Mouse (Mus musculus) kidney, embryonic 14.5 days (tissue): ENCODE measurements around the gene Phldb2. TPM values are rescaled to one million over a fixed set of nuclear protein-coding genes. Genes with fewer than 3 reads are reported as not detected.
A peak's percentile ranks its signal among the peaks of the same experiment; 100 is the strongest.

Source experiments
- ATAC-seq: fragments of 200-750 bp; cut with Nextera tagmentation; 2 replicates; pipeline ENCODE4 v1.8.0; 2017; ENCODE audit warnings: moderate number of reproducible peaks, mild to moderate bottlenecking, moderate TSS enrichment, moderate library complexity; ENCODE audit not compliant: low FRiP score, low TSS enrichment
- H3K27ac ChIP-seq: fragments of 300-500 bp; sonication (generic); 2 replicates; pipeline ENCODE4 v1.5.1; 2014; ENCODE audit warnings: low read depth, mild to moderate bottlenecking, low read length, moderate library complexity, mixed read lengths
- H3K27me3 ChIP-seq: fragments of 300-500 bp; sonication (generic); 2 replicates; pipeline ENCODE4 v1.6.1; 2014; ENCODE audit warnings: mild to moderate bottlenecking, low read length; ENCODE audit not compliant: control insufficient read depth, insufficient read depth
- H3K36me3 ChIP-seq: fragments of 300-500 bp; sonication (generic); 2 replicates; pipeline ENCODE4 v1.6.1; 2014; ENCODE audit warnings: low read length, mixed read lengths; ENCODE audit not compliant: control insufficient read depth, insufficient read depth
- H3K4me1 ChIP-seq: fragments of 300-500 bp; sonication (generic); 2 replicates; pipeline ENCODE4 v1.6.1; 2014; ENCODE audit warnings: low read length, mixed read lengths; ENCODE audit not compliant: control insufficient read depth, insufficient read depth
- H3K4me2 ChIP-seq: fragments of 300-500 bp; sonication (generic); replicated peaks from 2 replicates; pipeline ENCODE4 v1.6.1; 2014; ENCODE audit warnings: low read depth, mild to moderate bottlenecking, low read length
- H3K4me3 ChIP-seq: fragments of 300-500 bp; sonication (generic); 2 replicates; pipeline ENCODE4 v1.5.1; 2014; ENCODE audit warnings: mild to moderate bottlenecking, low read length
- H3K9ac ChIP-seq: fragments of 300-500 bp; sonication (generic); 2 replicates; pipeline ENCODE4 v1.6.1; 2014; ENCODE audit warnings: low read depth, mild to moderate bottlenecking, low read length, moderate library complexity
- H3K9me3 ChIP-seq: fragments of 300-500 bp; sonication (generic); 2 replicates; pipeline ENCODE4 v1.6.1; 2016; ENCODE audit warnings: low read length; ENCODE audit not compliant: control insufficient read depth
- WGBS: fragments of 180-500 bp; shearing (Covaris S2); extraction: QIAGEN DNeasy Blood & Tissue Kit; methylation state at CpG from one replicate; pipeline ENCODE4 v1.1.7; 2014; 5-methylcytosine and 5-hydroxymethylcytosine counted together
- polyA plus RNA-seq: library from polyadenylated mRNA; unstranded; fragments of >200 nt; fragmentation: Nextera tagmentation; extraction: Ambion mirVana; gene quantifications from 2 replicates; pipeline ENCODE4 v1.2.1, GENCODE M21; 2014

The Phldb2 gene
- polyA plus RNA-seq, 1 experiment from 2014 or later, result 79.3 TPM

- Histone ChIP-seq H3K36me3 (peaks cover 55% of the 10 kb centered on the region), H3K27me3 (no peaks in the 10 kb centered on the region), H3K4me2 (no peak overlapping the region), H3K9me3 (no peaks in the 10 kb centered on the region), H3K9ac (no peak overlapping the region), H3K4me3 (no peak overlapping the region), H3K4me1 (peaks cover 8% of the 10 kb centered on the region), H3K27ac (peak overlapping the region; percentile 75; the same call in 1 of the 2 replicates)
- WGBS, result 73% methylated on average over 3 of the region's 3 CpGs
- no peak for ATAC-seq
Observed at GRCm38 (mm10) chr16:45765102-45765501, 188.3 kb downstream of the Phldb2 start.

GRCm38 (mm10) chr16:45762859-45763505 lies 190.4 kb downstream of the Phldb2 start:
- peaks cover 61% of the 10 kb centered on the region for H3K36me3 ChIP-seq
- no peaks in the 10 kb centered on the region for H3K27me3 ChIP-seq

GRCm38 (mm10) chr16:45761425-45761824 lies 192.0 kb downstream of the Phldb2 start:
- H3K27me3 ChIP-seq, result no peaks in the 10 kb centered on the region
- ATAC-seq, result no peak
- H3K4me2 ChIP-seq, result no peak overlapping the region
- H3K27ac ChIP-seq, result no peak overlapping the region
- no peaks in the 10 kb centered on the region for H3K4me1 ChIP-seq
- no peaks in the 10 kb centered on the region for H3K9me3 ChIP-seq
- no peak overlapping the region for H3K4me3 ChIP-seq
- 81% methylated on average over 1 of the region's 1 CpGs for WGBS
- H3K9ac ChIP-seq, result no peak overlapping the region
- peaks cover 67% of the 10 kb centered on the region for H3K36me3 ChIP-seq

More at GRCm38 (mm10) chr16:45762859-45763505, 190.4 kb downstream of the Phldb2 start:
- H3K9ac ChIP-seq, result no peak overlapping the region
- H3K27ac ChIP-seq, result no peak overlapping the region
- H3K4me1 ChIP-seq, result peaks cover 3% of the 10 kb centered on the region
- H3K4me3 ChIP-seq, result no peak overlapping the region
- H3K9me3 ChIP-seq, result no peaks in the 10 kb centered on the region
- H3K4me2 ChIP-seq, result no peak overlapping the region
- no peak for ATAC-seq
- 81% methylated on average over 13 of the region's 13 CpGs for WGBS

- 71% methylated on average over 9 of the region's 9 CpGs for WGBS
- no peak overlapping the region for H3K27ac ChIP-seq
- ATAC-seq, result no peak
- H3K36me3 ChIP-seq, result peaks cover 52% of the 10 kb centered on the region
- H3K9ac ChIP-seq, result no peak overlapping the region
- no peaks in the 10 kb centered on the region for H3K4me1 ChIP-seq
- H3K9me3 ChIP-seq, result no peaks in the 10 kb centered on the region
- no peak overlapping the region for H3K4me2 ChIP-seq
- no peak overlapping the region for H3K4me3 ChIP-seq
- H3K27me3 ChIP-seq, result no peaks in the 10 kb centered on the region
Observed at GRCm38 (mm10) chr16:45758726-45759269, 194.6 kb downstream of the Phldb2 start.

- Histone ChIP-seq H3K4me3 (no peak overlapping the region), H3K4me2 (no peak overlapping the region), H3K9me3 (no peaks in the 10 kb centered on the region), H3K9ac (no peak overlapping the region), H3K4me1 (no peaks in the 10 kb centered on the region), H3K27me3 (no peaks in the 10 kb centered on the region), H3K27ac (peak overlapping the region; percentile 69), H3K36me3 (peaks cover 40% of the 10 kb centered on the region)
- WGBS, result 77% methylated on average over 12 of the region's 12 CpGs
- ATAC-seq, result no peak
Observed at GRCm38 (mm10) chr16:45757421-45758078, 195.8 kb downstream of the Phldb2 start.

GRCm38 (mm10) chr16:45756855-45757254 lies 196.5 kb downstream of the Phldb2 start:
- H3K4me2 ChIP-seq, result no peak overlapping the region
- no peak overlapping the region for H3K27ac ChIP-seq
- ATAC-seq, result peak; percentile 64; the same call in 1 of the 2 replicates
- H3K4me1 ChIP-seq, result no peaks in the 10 kb centered on the region
- no peak overlapping the region for H3K4me3 ChIP-seq
- peaks cover 44% of the 10 kb centered on the region for H3K36me3 ChIP-seq
- 40% methylated on average over 9 of the region's 9 CpGs for WGBS
- H3K27me3 ChIP-seq, result no peaks in the 10 kb centered on the region
- no peaks in the 10 kb centered on the region for H3K9me3 ChIP-seq
- H3K9ac ChIP-seq, result no peak overlapping the region

GRCm38 (mm10) chr16:45743591-45744144 lies 209.7 kb downstream of the Phldb2 start:
- H3K4me1 ChIP-seq, result peaks cover 10% of the 10 kb centered on the region; the same call in 1 of the 2 replicates
- H3K36me3 ChIP-seq, result peaks cover 28% of the 10 kb centered on the region
- H3K9ac ChIP-seq, result no peak overlapping the region
- no peaks in the 10 kb centered on the region for H3K27me3 ChIP-seq
- H3K9me3 ChIP-seq, result no peaks in the 10 kb centered on the region
- peak overlapping the region; percentile 74; the same call in 1 of the 2 replicates for H3K4me3 ChIP-seq
- peak overlapping the region; percentile 40 for H3K4me2 ChIP-seq
- peak overlapping the region; percentile 30 for H3K27ac ChIP-seq
- 68% methylated on average over 4 of the region's 4 CpGs for WGBS
- no peak for ATAC-seq

GRCm38 (mm10) chr16:45742615-45743476 lies 210.6 kb downstream of the Phldb2 start, which contains the start of gene Abhd10:
TSS of gene Abhd10 (minus strand) at chr16:45742955.
- Histone ChIP-seq H3K27me3 (no peaks in the 10 kb centered on the region), H3K4me3 (peak within 1 kb of the TSS; percentile 74), H3K9me3 (no peaks in the 10 kb centered on the region), H3K4me1 (peaks cover 10% of the 10 kb centered on the region; the same call in 1 of the 2 replicates), H3K27ac (peak within 1 kb of the TSS; percentile 89), H3K4me2 (peak within 1 kb of the TSS; percentile 40), H3K9ac (peak within 1 kb of the TSS; percentile 84), H3K36me3 (peaks cover 19% of the 10 kb centered on the region)
- ATAC-seq, result peak; percentile 99
- under 1% methylated on average over 51 of the region's 51 CpGs for WGBS
